Mouse (Mus musculus) CH12.LX (cell line): Measurements from ENCODE around the gene Soga1. TPM values are rescaled to one million over a fixed set of nuclear protein-coding genes. Genes with fewer than 3 reads are reported as not detected.

Experiments
- DNase-seq: peaks from one replicate; pipeline ENCODE4 v3.0.0-alpha.2; 2013; ENCODE audit errors: extremely low read depth
- H3K27ac ChIP-seq: 2 replicates; pipeline ENCODE4 v1.5.1; 2012; ENCODE audit warnings: low read depth, mild to moderate bottlenecking, control low read depth, moderate library complexity; ENCODE audit not compliant: insufficient read depth
- H3K27me3 ChIP-seq: replicated peaks from 2 replicates; pipeline ENCODE3; 2012; ENCODE audit warnings: inconsistent platforms
- H3K36me3 ChIP-seq, 2 experiments: replicated peaks in 1 of 2; 2 replicates each; pipeline versions ENCODE3 to v1.6.1; 2012; ENCODE audit warnings: inconsistent platforms in 1 of 2, low read length in 1 of 2, mild to moderate bottlenecking in 1 of 2, mixed read lengths in 1 of 2, moderate library complexity in 1 of 2; ENCODE audit not compliant: control insufficient read depth in 1 of 2, insufficient read depth in 1 of 2
- H3K4me1 ChIP-seq, 2 experiments: 2 replicates each; pipeline ENCODE4 v1.6.1; 2012; ENCODE audit warnings: inconsistent platforms in 1 of 2, moderate library complexity in 1 of 2; ENCODE audit not compliant: insufficient read depth in 2 of 2, control insufficient read depth in 1 of 2
- H3K4me2 ChIP-seq: 2 replicates; pipeline ENCODE4 v1.6.1; 2012; ENCODE audit warnings: low read depth, mild to moderate bottlenecking, control low read depth; ENCODE audit not compliant: poor library complexity, insufficient read depth, severe bottlenecking
- H3K4me3 ChIP-seq, 3 experiments: fragments of 150-350 bp in 1 of 3; sonication (generic) in 1 of 3; replicated peaks in 1 of 3; 2 replicates each; pipeline versions ENCODE3 to v1.5.1; 2011 to 2012; ENCODE audit warnings: low read depth in 2 of 3, low read length in 2 of 3, mild to moderate bottlenecking in 2 of 3, moderate library complexity in 2 of 3, control low read depth in 1 of 3, improper control_type of control experiment in 1 of 3, inconsistent platforms in 1 of 3, mixed read lengths in 1 of 3; ENCODE audit not compliant: poor library complexity in 1 of 3
- H3K79me2 ChIP-seq: replicated peaks from 2 replicates; pipeline ENCODE4 v1.6.1; 2012; ENCODE audit warnings: mild to moderate bottlenecking, moderate library complexity; ENCODE audit not compliant: control insufficient read depth, poor library complexity, insufficient read depth, severe bottlenecking; ENCODE audit errors: extremely low read depth
- H3K9ac ChIP-seq: 2 replicates; pipeline ENCODE4 v1.6.1; 2012; ENCODE audit warnings: low read depth, mild to moderate bottlenecking, control low read depth, moderate library complexity; ENCODE audit not compliant: insufficient read depth
- H3K9me3 ChIP-seq: replicated peaks from 2 replicates; pipeline ENCODE3; 2012; ENCODE audit warnings: low read length, inconsistent platforms, mixed read lengths
- BHLHE40 ChIP-seq: IDR thresholded peaks from 2 replicates; pipeline ENCODE4 v1.6.1; 2011; ENCODE audit warnings: mild to moderate bottlenecking, low read depth, low read length, improper control_type of control experiment
- CHD1 ChIP-seq: IDR thresholded peaks from 2 replicates; pipeline ENCODE4 v1.6.1; 2012; ENCODE audit warnings: low read depth, low read length, improper control_type of control experiment, inconsistent platforms
- CTCF ChIP-seq, 2 experiments: IDR thresholded peaks in 1 of 2; conservative IDR thresholded peaks in 1 of 2; 2 replicates each; pipeline ENCODE4 v1.5.1; 2011 to 2012; ENCODE audit warnings: low read depth in 2 of 2, low read length in 2 of 2, improper control_type of control experiment in 1 of 2, inconsistent platforms in 1 of 2, mild to moderate bottlenecking in 1 of 2, moderate library complexity in 1 of 2
- E2F4 ChIP-seq: IDR thresholded peaks from 2 replicates; pipeline ENCODE4 v1.6.1; 2011; ENCODE audit warnings: low read depth, low read length, improper control_type of control experiment; ENCODE audit not compliant: insufficient replicate concordance
- EP300 ChIP-seq: IDR thresholded peaks from 2 replicates; pipeline ENCODE4 v1.6.1; 2011; ENCODE audit warnings: low read length, improper control_type of control experiment
- HCFC1 ChIP-seq: IDR thresholded peaks from 2 replicates; pipeline ENCODE4 v1.6.1; 2012; ENCODE audit warnings: low read depth, mild to moderate bottlenecking, inconsistent platforms, low read length, improper control_type of control experiment
- KAT2A ChIP-seq: IDR thresholded peaks from 2 replicates; pipeline ENCODE4 v1.6.1; 2012; ENCODE audit warnings: low read length, improper control_type of control experiment, inconsistent platforms; ENCODE audit not compliant: insufficient replicate concordance
- MAFK ChIP-seq: IDR thresholded peaks from 2 replicates; pipeline ENCODE4 v1.6.1; 2011; ENCODE audit warnings: low read length, improper control_type of control experiment; ENCODE audit not compliant: insufficient replicate concordance
- MAX ChIP-seq: IDR thresholded peaks from 2 replicates; pipeline ENCODE4 v1.6.1; 2011; ENCODE audit warnings: low read length, improper control_type of control experiment
- MEF2A ChIP-seq: IDR thresholded peaks from 2 replicates; pipeline ENCODE4 v1.6.1; 2014; ENCODE audit warnings: low read depth, mild to moderate bottlenecking, inconsistent platforms, low read length, improper control_type of control experiment, borderline replicate concordance
- NELFE ChIP-seq: IDR thresholded peaks from 2 replicates; pipeline ENCODE4 v1.6.1; 2011; ENCODE audit warnings: low read depth, low read length, improper control_type of control experiment
- POLR2A ChIP-seq: IDR thresholded peaks from 2 replicates; pipeline ENCODE4 v1.6.1; 2011; ENCODE audit warnings: low read depth, mild to moderate bottlenecking, improper control_type of control experiment, low read length
- RAD21 ChIP-seq: IDR thresholded peaks from 2 replicates; pipeline ENCODE4 v1.6.1; 2011; ENCODE audit warnings: low read depth, mild to moderate bottlenecking, low read length, improper control_type of control experiment, moderate library complexity
- RCOR1 ChIP-seq: conservative IDR thresholded peaks from 2 replicates; pipeline ENCODE4 v1.6.1; 2012; ENCODE audit warnings: low read depth, mild to moderate bottlenecking, inconsistent platforms, low read length, improper control_type of control experiment
- SIN3A ChIP-seq: IDR thresholded peaks from 2 replicates; pipeline ENCODE4 v1.6.1; 2012; ENCODE audit warnings: low read length, improper control_type of control experiment, inconsistent platforms
- USF1 ChIP-seq: IDR thresholded peaks from 2 replicates; pipeline ENCODE4 v1.6.1; 2014; ENCODE audit warnings: low read depth, mild to moderate bottlenecking, inconsistent platforms, low read length, improper control_type of control experiment
- ZNF384 ChIP-seq: IDR thresholded peaks from 2 replicates; pipeline ENCODE4 v1.6.1; 2012; ENCODE audit warnings: low read depth, low read length, improper control_type of control experiment, inconsistent platforms
- dilution Hi-C: fragments of 300-500 bp; cut with MboI; formaldehyde crosslinking; loops from 2 replicates; pipeline ENCODE4 v1.14.3; 2020; ENCODE audit warnings: low sequenced_read_pairs; ENCODE audit not compliant: extremely low pct_unique_long_range_greater_than_20kb, extremely low pct_ligation_motif_present
- in situ Hi-C: fragments of 300-500 bp; cut with MboI; formaldehyde crosslinking; loops from 3 replicates; pipeline ENCODE4 v1.14.3; 2019; ENCODE audit warnings: low sequenced_read_pairs, low pct_ligation_motif_present, low pct_unique_long_range_greater_than_20kb, mixed read lengths
- polyA plus RNA-seq: library from polyadenylated mRNA; unstranded; fragments of >175 nt; gene quantifications from 2 replicates; pipeline ENCODE4 v1.2.1, GENCODE M21; 2012; ENCODE audit warnings: low read depth; ENCODE audit not compliant: insufficient read length
- total RNA-seq, 2 experiments: library from RNA; depleted of rRNA; stranded (reverse); fragments of 300-350 nt in 1 of 2; fragments of >200 nt in 1 of 2; gene quantifications; 2 replicates each; pipeline ENCODE4 v1.2.3; 2012 to 2014

Soga1 gene
- total and polyA plus RNA-seq, 3 experiments, result 0.39 to 2.0 (median 2.0) TPM

DNA sequence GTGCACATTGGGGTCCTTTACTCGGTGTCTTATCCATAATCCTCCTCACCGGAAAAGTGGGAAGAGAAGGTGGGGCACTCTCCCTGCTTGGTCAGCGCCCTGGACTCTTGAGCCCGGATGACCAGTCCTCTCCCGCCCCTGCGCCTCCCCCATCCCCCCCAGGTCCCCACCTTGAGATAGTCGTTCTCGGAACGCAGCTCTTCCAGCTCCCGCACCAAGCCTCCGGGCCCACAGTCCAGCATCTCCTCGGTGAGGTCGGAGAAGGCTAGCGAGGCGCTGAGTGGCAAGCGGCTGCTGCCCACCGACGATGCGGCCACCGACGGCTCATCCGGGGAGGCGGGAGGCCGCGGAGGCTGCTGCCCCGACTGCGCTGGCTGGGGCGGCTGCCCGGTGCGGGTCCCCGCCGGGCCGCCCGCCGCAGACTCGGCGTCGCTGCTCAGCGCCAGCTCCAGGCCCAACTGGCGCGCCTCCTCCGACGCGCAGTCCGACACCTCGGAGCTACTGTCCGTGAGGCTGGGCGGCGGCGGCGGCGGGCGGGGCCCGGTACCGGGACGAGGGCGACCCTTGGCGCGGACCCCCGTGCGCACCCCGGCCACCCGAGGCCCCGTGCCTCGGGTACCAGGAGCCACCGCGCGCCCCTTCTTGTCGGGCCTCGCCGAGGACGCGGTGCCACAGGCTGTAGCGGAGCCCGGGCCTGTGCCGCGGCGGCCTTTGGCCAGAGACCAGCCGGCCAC, 828 bp downstream of the Soga1 start:
- H3K4me3 ChIP-seq, result peak overlapping the region; percentile 40 to 62 (median 59)
- TF ChIP-seq SIN3A, result no peak
- no peak for TF ChIP-seq NELFE
- TF ChIP-seq E2F4, result no peak
- TF ChIP-seq BHLHE40, result no peak
- TF ChIP-seq POLR2A, result no peak
- TF ChIP-seq HCFC1, result no peak
- no peak for TF ChIP-seq KAT2A
- no peak for TF ChIP-seq MAX
- no peak for TF ChIP-seq RAD21
- no peak for TF ChIP-seq MEF2A
- TF ChIP-seq ZNF384, result no peak
- DNase-seq, result no peak
- H3K4me1 ChIP-seq, result peaks cover 5 to 17% of the 10 kb centered on the region in 2 experiments; a peak in 2 of 4 replicates
- dilution Hi-C loops, result no loop called here
- H3K4me2 ChIP-seq, result peak overlapping the region; percentile 86
- no peaks in the 10 kb centered on the region for H3K79me2 ChIP-seq
- in situ Hi-C loops, result loop anchor here (25.0 kb wide), 1 partner anchor 191 kb away; the partner anchor contains the start of gene Sla2
- H3K36me3 ChIP-seq, result no peaks in the 10 kb centered on the region
- H3K9ac ChIP-seq, result peak overlapping the region; percentile 32; the same call in 1 of the 2 replicates
- H3K9me3 ChIP-seq, result no peaks in the 10 kb centered on the region
- H3K27me3 ChIP-seq, result peaks cover 60% of the 10 kb centered on the region
- no peak overlapping the region for H3K27ac ChIP-seq

DNA sequence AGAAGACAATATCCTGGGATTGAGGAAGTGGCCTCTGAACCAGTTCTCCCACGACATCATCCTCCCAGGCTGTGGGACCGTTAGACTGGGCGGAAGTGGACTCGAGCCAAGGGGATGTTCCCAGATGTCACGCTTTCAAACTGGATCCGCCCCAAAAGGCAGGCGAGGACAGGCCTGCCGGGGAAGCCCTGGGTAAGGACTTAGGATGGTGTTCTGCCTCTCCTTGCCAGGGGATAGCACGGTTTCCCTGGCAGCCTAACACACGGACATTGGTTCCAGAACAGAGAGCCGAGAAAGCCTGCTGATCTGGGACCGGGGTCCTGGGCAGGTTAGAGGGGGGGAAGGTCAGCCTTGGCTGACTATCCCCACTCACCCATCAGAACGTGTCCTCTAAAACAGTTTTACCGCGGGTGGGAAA, 1.4 kb downstream of the Soga1 start:
- Histone ChIP-seq H3K36me3 (no peaks in the 10 kb centered on the region), H3K27me3 (peaks cover 55% of the 10 kb centered on the region), H3K4me2 (peak overlapping the region; percentile 86), H3K9me3 (no peaks in the 10 kb centered on the region), H3K4me1 (peaks cover 5 to 22% of the 10 kb centered on the region in 2 experiments; a peak in 2 of 4 replicates), H3K79me2 (no peaks in the 10 kb centered on the region), H3K27ac (no peak overlapping the region), H3K9ac (no peak overlapping the region), H3K4me3 (peak overlapping the region; percentile 30 to 62 (median 59))
- DNase-seq, result no peak
- in situ Hi-C loops, result loop anchor here (25.0 kb wide), 1 partner anchor 190 kb away; the partner anchor contains the start of gene Sla2
- dilution Hi-C loops, result no loop called here
- TF ChIP-seq KAT2A (no peak), RAD21 (no peak), RCOR1 (no peak), EP300 (no peak), POLR2A (no peak), MAX (no peak), CHD1 (no peak), MAFK (no peak), CTCF (conservative IDR thresholded peaks at IDR 0.05 in 1 of 2, IDR thresholded peaks at IDR 0.05 in 1 of 2; ENCODE audit: low read depth in 2 of 2, low read length in 2 of 2) (no peak), USF1 (no peak), SIN3A (no peak)
